Mouse (Mus musculus) ES-CJ7 (cell line): ENCODE measurements at regions not wholly inside any gene's neighbourhood (a gene's known extent, or its start where the extent isn't known, plus 50 kb on each side); places are given as distances from the start of the nearest gene placed in this dataset.

ENCODE experiments used
- DNase-seq: peaks from one replicate; pipeline ENCODE4 v3.0.0; 2011; ENCODE audit warnings: low read depth, low spot score

DNA sequence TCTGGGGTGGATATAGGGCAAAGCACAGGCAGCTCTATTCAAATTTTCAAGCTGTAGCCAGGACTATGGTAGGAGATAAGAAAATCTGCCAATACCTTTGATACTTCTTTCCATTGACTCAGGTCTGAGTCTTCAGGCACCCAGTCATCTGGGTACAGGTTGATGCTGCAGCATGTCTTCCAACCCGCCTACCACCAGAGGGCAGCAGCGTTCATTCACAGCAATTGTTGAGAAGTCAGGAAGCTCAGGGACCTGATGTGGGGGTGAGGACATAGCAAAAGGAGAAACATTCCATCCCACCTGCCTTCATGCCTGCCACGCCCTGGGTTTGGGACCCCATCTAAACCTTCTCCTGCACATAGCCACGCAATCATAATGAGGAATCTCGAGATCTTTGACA, 118.2 kb upstream of the Gm21876 start:
- peak; percentile 60 for DNase-seq

DNA sequence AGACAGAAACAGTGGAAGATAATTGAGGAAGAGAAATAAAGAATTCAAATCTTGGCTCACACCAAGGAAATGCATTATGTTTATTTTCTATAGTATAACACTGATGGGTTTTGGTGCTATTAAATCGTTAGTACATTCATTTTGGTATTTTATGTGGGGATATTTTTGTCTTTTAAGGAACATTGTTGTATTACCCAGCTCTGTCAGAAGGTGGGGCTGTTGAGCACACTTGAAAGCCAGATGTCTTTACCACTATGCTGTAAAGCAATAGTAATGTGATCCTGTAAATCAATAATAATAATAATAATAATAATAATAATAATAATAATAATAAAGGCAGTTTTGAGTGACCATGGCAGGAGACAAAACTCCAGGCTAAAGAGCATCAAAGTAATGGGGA, 120.0 kb upstream of the Gm21876 start:
- DNase-seq, result no peak

DNA sequence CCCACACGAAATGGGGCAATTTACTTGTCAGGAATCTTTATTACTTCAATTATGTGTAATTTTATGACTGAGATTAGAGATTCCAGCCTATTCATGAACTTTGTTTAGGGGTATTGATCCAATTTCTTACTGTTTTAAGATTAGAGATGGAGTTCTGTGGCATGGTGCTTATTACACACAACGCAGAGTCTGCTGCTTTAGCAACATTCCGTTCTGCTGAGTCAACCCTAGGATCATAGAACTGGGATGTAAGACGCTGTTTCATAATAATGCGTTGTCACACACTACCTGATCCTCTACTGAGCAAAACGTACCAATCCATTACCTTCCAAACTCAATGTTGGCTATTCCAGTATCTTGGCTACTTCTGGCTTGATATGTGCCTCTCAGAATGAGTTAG, 121.9 kb upstream of the Gm21876 start:
- no peak for DNase-seq

DNA sequence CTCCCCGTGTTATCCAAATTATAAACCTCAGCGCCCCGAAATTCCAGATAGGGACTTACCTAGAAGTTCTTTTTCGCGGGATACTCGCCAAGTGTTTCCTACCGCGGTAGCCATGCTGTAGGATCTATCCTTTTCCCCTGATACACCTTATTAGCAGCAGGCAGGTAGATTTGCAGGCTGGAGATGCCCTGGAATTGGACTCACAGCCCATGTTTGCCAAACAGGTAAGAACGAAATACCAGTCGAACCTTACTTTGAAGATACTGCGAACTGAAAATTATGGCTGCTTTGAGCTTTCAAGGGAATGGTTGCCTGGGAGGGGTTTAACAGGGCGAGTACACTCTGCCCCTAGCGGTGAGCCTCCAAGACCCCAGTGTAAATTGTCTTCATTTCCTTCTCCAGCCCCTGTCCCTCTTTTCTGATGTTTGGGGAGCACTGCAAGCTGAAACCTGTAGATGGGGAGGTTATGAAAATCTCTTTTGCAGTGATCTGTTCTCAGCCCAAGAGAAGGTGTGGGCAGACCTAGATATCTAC, 149.8 kb upstream of the Agtr2 start:
- peak; percentile 19 for DNase-seq

DNA sequence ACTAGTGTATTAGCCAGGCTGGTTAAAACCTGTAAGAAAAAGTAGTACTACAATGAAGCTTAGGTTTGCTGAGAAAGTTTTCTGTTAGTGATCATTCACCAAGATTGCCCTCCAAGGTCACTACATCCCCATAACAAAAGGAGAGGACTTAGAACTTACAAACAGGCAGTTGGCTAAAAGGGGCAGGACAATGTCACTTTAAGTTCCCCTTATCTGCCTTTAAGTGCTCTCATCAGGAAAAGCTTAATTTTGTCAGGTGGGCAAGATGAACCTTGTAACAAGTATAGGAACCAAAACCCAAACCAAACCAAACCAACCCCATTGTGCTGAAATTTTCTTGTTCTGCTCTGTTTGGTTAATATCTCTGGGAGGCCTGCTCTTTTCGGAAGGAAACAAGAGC, 139.9 kb upstream of the Agtr2 start:
- peak; percentile 72 for DNase-seq

DNA sequence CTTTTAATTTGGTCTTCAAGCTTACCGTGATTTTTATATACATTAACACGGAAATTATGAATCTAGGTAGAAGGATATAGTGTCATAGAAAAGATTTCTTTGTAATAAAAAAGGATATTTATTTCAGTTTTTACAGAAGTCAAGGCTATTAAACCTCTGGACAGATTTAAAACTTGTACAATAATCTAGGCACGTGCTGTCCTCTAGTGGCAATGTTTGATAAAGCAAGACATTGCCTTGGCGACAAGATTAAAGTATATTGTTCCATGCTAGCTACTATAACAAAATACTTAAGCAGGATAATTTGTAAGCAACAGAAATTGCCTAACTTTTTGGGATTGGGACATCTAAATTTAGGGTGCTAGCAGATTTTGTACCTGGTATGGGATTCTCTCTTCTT, 133.8 kb upstream of the Agtr2 start:
- no peak for DNase-seq

DNA sequence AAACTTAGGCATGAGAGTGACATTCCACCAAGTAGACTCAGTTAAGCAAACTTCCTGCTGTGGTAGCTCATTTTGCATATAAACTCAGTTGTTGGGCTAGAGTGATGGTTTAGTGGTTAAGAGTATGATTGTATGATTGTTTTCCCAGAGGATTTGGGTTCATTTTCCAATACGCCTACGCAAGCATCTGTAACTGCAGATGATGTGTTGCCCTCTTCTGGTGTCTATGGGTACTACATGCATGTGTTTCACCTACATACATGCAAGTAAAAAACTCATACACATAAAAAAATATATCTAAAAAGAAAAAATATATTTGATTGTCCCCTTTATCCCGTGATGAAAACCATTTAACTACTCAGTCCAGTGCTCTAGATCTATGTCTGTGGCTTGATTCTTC, 132.0 kb upstream of the Agtr2 start:
- peak; percentile 41 for DNase-seq

DNA sequence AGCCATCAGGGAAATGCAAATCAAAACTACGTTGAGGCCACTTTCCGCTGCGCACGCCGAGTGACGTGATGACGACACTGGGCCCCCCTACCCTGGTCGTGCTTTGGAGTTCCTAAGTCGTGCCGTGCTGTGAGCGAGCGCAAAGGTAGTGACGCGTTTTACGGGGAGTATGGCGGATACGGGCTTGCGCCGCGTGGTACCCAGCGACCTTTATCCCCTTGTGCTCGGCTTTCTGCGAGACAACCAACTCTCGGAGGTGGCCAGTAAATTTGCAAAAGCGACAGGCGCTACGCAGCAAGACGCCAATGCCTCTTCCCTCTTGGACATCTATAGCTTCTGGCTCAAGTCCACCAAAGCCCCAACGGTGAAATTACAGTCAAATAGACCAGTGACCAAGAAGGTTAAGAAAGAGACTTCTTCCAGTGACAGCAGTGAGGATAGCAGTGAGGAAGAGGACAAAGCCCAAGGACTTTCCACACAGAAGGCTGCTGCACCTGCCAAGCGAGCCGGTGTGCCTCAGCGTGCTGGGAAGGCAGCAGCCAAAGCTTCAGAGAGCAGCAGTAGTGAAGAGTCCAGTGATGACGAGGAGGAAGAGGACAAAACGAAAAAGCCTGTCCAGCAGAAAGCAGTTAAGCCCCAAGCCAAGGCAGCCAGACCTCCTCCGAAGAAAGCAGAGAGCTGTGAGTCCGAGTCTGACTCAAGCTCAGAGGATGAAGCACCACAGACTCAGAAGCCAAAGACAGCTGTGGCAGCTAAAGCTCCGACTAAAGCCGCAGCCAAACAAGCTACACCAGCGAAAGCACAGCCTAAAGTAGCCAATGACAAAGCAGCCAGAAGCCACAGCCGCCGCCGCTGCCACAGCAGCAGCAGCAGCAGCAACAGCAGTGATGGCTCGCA, 123.3 kb upstream of the Agtr2 start:
- DNase-seq, result peak; percentile 60

DNA sequence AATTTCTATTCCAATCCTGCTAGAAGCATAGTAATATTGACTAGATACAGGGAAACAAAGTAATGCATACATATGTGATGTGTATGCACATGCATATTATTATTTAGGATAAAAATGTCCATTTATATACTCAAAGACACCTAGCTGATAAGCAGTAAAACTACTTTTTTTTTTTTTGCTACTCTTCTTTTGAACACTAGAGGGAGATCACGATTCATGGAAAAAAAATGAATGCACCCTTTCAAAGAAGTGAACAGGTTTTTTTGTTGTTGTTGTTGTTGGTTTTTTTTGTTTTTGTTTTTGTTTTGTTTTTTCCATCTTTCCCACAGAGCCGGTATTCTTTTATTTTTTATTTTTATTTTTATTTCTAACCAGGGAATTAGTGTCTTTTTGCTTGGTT, 99.1 kb upstream of the Agtr2 start:
- DNase-seq, result no peak

DNA sequence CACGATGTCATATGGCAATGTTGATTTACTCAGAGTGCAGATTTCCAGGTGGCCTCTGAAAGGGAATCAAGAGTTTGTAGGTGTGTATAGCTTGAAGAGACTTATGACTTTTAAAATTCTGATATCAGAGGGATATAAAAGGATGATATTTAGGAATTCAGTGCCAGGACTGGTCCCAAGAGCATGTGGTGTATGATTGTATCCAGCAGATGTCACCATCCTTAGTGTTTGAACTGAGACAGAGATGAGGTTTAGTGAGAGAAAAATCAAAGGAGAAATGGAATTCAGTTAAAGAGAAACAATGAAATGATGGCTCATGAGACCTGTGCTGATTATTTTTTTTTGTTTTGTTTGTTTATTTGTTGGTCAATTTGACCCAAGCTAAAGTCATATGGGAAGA, 94.4 kb upstream of the Agtr2 start:
- DNase-seq, result no peak

DNA sequence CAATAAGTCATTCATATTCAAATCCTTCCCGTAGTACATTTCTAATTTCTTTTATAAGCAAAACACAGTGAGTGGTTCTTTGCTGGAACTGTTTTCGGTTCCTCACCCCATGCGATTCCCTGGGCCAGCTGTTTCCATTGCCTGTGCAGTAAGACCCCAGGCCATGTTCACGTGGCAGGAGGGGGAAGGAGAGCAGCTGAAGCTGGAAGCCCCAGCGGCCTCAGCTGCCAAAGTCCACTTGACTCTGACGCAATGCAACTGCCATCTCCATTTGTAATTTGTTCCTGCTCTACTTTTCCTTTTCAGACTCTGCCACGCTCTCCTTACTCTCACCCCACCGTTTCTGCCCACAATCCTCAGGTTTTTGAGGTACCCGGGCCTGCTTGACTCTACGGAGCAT, 91.1 kb upstream of the Agtr2 start:
- DNase-seq, result no peak

DNA sequence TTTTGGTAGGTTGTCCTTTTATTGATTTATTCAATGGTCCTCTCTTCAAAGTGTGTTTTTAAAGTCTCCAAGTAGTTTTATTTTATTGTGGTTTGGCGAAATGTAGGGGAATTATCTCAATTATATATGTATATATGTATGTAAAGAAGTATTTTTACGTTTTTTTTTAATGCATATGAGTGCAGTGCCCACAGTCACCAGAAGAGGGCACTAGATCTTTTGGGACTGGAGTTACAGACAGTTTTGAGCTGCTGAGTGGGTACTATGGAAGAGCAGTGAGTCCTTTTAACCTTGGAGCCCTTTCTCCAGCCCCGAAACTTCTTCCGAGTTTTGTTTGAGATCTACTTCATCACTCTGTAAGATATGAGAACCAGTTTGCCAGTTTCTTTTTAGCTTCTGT, 59.5 kb upstream of the Agtr2 start:
- peak; percentile 47 for DNase-seq

DNA sequence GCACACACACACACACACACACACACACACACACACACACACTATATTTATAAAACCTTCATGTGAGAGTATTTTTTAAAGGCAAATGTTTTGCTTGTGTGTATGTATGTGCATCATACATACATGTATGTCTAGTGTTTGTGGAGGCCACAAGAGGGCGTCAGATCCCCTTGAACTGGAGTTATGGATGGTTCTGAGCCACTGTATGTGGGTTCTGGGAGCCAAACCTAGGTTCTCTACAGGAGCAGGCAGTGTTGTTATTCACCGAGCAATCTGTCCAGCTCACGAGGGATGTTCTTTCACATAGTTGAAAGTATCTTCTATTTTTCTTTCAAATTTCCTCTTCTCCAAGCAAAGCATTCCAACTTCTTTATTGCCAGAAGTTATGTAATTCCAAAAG, 56.3 kb upstream of the Agtr2 start:
- peak; percentile 38 for DNase-seq

DNA sequence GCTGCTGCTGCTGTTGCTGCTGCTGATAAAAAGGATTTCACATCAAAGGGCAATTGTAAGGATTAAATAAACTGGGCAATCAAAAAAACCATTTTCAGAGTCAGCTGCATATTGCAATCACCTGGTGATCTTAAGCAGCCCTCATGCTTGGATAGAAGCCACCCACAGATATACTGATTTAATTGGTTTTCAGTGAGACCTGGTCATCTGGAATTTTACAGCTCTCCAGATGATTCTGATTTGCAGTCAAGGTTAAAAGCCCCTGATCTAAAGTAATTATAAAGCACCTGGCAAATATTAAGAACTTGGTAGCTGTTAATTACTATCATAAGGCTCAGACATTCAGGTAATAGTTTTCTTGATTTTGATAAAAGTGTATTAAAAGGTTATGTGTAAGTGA, 50.8 kb upstream of the Agtr2 start:
- no peak for DNase-seq
